Mouse (Mus musculus) urinary bladder, postnatal 10 days (tissue): ENCODE results near the gene Wbp1.

ENCODE experiments used
- DNase-seq: peaks from one replicate; pipeline ENCODE4 v3.0.0; 2022; ENCODE audit warnings: low spot score

Gene Wbp1

GRCm38 (mm10) chr6:83116373-83117164 is 4.8 kb downstream of the Wbp1 start:
- no peak for DNase-seq

GRCm38 (mm10) chr6:83115682-83116372 is 5.5 kb downstream of the Wbp1 start:
- no peak for DNase-seq

GRCm38 (mm10) chr6:83115011-83115671 is 6.2 kb downstream of the Wbp1 start, which contains the start of gene Mogs:
Gene Mogs, plus strand, starts transcription at chr6:83115496.
- DNase-seq, result peak; percentile 80

- DNase-seq, result no peak
Observed at GRCm38 (mm10) chr6:83111510-83112136, 9.7 kb downstream of the Wbp1 start.

GRCm38 (mm10) chr6:83108762-83109668 is 12.3 kb downstream of the Wbp1 start, which contains the start of gene Mrpl53:
Gene Mrpl53, plus strand, starts transcription at chr6:83109040.
- peak; percentile 51 for DNase-seq

GRCm38 (mm10) chr6:83107566-83108400 is 13.6 kb downstream of the Wbp1 start:
- no peak for DNase-seq

- DNase-seq, result no peak
Observed at GRCm38 (mm10) chr6:83104158-83104557, 17.2 kb downstream of the Wbp1 start.

GRCm38 (mm10) chr6:83103130-83103650 is 18.2 kb downstream of the Wbp1 start:
- no peak for DNase-seq

GRCm38 (mm10) chr6:83101688-83102556 is 19.4 kb downstream of the Wbp1 start:
- DNase-seq, result no peak

GRCm38 (mm10) chr6:83101316-83101687 is 20.1 kb downstream of the Wbp1 start, which contains the start of the genes Ccdc142 and Gm42688:
Gene Ccdc142, plus strand, starts transcription at chr6:83101601.
Gene Gm42688, plus strand, starts transcription at chr6:83101617.
- DNase-seq, result no peak

GRCm38 (mm10) chr6:83098411-83098810 is 22.9 kb downstream of the Wbp1 start:
- DNase-seq, result no peak

- no peak for DNase-seq
Observed at GRCm38 (mm10) chr6:83095968-83096367, 25.4 kb downstream of the Wbp1 start.

GRCm38 (mm10) chr6:83092416-83093127 is 28.8 kb downstream of the Wbp1 start:
- DNase-seq, result no peak

GRCm38 (mm10) chr6:83087926-83088260 is 33.5 kb downstream of the Wbp1 start:
- DNase-seq, result no peak

- DNase-seq, result no peak
Observed at GRCm38 (mm10) chr6:83087205-83087925, 34.0 kb downstream of the Wbp1 start.

- DNase-seq, result no peak
Observed at GRCm38 (mm10) chr6:83086121-83087035, 35.0 kb downstream of the Wbp1 start, which contains the start of gene Lbx2. Gene Lbx2, plus strand, starts transcription at chr6:83086367.

GRCm38 (mm10) chr6:83084477-83084876 is 36.9 kb downstream of the Wbp1 start:
- DNase-seq, result no peak
